Mouse (Mus musculus) thymus, adult 2 months (tissue): ENCODE measurements around the gene Ppp2r5b. TPM values are rescaled to one million over a fixed set of nuclear protein-coding genes. Genes with fewer than 3 reads are reported as not detected.

Experiments
- DNase-seq: peaks from one replicate; pipeline ENCODE4 v3.0.0; 2021
- H3K27ac ChIP-seq: fragments of 200-500 bp; 2 replicates; pipeline ENCODE4 v1.5.1; 2012; ENCODE audit warnings: low read length, control low read depth; ENCODE audit not compliant: control insufficient read depth, insufficient read depth
- H3K27me3 ChIP-seq: fragments of 200-500 bp; 2 replicates; pipeline ENCODE4 v1.6.1; 2012; ENCODE audit warnings: mild to moderate bottlenecking, low read length, moderate library complexity, mixed read lengths; ENCODE audit not compliant: control insufficient read depth, insufficient read depth
- H3K36me3 ChIP-seq: fragments of 200-500 bp; 2 replicates; pipeline ENCODE4 v1.6.1; 2012; ENCODE audit warnings: mild to moderate bottlenecking, low read length, moderate library complexity; ENCODE audit not compliant: control insufficient read depth, insufficient read depth
- H3K4me1 ChIP-seq: fragments of 200-500 bp; replicated peaks from 2 replicates; pipeline ENCODE4 v1.6.1; 2012; ENCODE audit warnings: low read length; ENCODE audit not compliant: control insufficient read depth, insufficient read depth
- H3K4me3 ChIP-seq: fragments of 200-500 bp; 2 replicates; pipeline ENCODE4 v1.5.1; 2012; ENCODE audit warnings: mild to moderate bottlenecking, low read length, control low read depth, moderate library complexity; ENCODE audit not compliant: control insufficient read depth, insufficient read depth
- CTCF ChIP-seq: fragments of 200-500 bp; IDR thresholded peaks from 2 replicates; pipeline ENCODE4 v1.5.1; 2012; ENCODE audit warnings: mild to moderate bottlenecking, control low read depth, low read length, moderate library complexity, borderline replicate concordance; ENCODE audit not compliant: control insufficient read depth, poor library complexity, insufficient read depth; ENCODE audit errors: extremely low read depth
- POLR2A ChIP-seq: fragments of 200-500 bp; IDR thresholded peaks from 2 replicates; pipeline ENCODE4 v1.6.1; 2012; ENCODE audit warnings: mild to moderate bottlenecking, low read length, control low read depth, moderate library complexity; ENCODE audit not compliant: control insufficient read depth, poor library complexity, insufficient read depth; ENCODE audit errors: extremely low read depth
- WGBS: fragments of 180-500 bp; shearing (Covaris S2); methylation state at CpG from one replicate; pipeline ENCODE4 v1.1.7; 2018; 5-methylcytosine and 5-hydroxymethylcytosine counted together
- polyA plus RNA-seq: library from polyadenylated mRNA; depleted of rRNA; stranded (reverse); fragments of >200 nt; gene quantifications from 2 replicates; pipeline ENCODE4 v1.2.3, GENCODE M21; 2012; rRNA removed

The Ppp2r5b gene
- polyA plus RNA-seq, 1 experiment = 56.1 TPM

- Histone ChIP-seq H3K27me3 (no peaks in the 10 kb centered on the region), H3K4me3 (no peak overlapping the region), H3K4me1 (peaks cover 5% of the 10 kb centered on the region), H3K27ac (no peak overlapping the region), H3K36me3 (no peaks in the 10 kb centered on the region)
- 4% methylated on average over 3 of the region's 3 CpGs for WGBS
- TF ChIP-seq POLR2A (no peak), CTCF (no peak)
- DNase-seq = no peak
These were observed 53.1 kb downstream of the Ppp2r5b start for GRCm38 (mm10) chr19:6182534-6182933.

GRCm38 (mm10) chr19:6181629-6182028, 54.0 kb downstream of the Ppp2r5b start:
- no peaks in the 10 kb centered on the region for H3K27me3 ChIP-seq
- no peak overlapping the region for H3K27ac ChIP-seq
- TF ChIP-seq CTCF = no peak
- TF ChIP-seq POLR2A = no peak
- no peaks in the 10 kb centered on the region for H3K36me3 ChIP-seq
- H3K4me1 ChIP-seq = peaks cover 5% of the 10 kb centered on the region
- no peak overlapping the region for H3K4me3 ChIP-seq
- 20% methylated on average over 5 of the region's 5 CpGs for WGBS
- DNase-seq = no peak

GRCm38 (mm10) chr19:6178775-6179174, 56.9 kb downstream of the Ppp2r5b start:
- Histone ChIP-seq H3K4me1 (peaks cover 7% of the 10 kb centered on the region), H3K36me3 (no peaks in the 10 kb centered on the region), H3K27me3 (no peaks in the 10 kb centered on the region), H3K4me3 (no peak overlapping the region), H3K27ac (no peak overlapping the region)
- no peak for DNase-seq
- 92% methylated on average over 6 of the region's 6 CpGs for whole genome bisulfite sequencing
- TF ChIP-seq CTCF (no peak), POLR2A (no peak)

Other genes with a start within 250 kb of the Ppp2r5b start
- gene Slc22a20, start 249.7 kb downstream of the Ppp2r5b start, polyA plus RNA-seq = 0.06 and 0.20 TPM in 2 replicates
- 98.2 and 101 TPM in 2 replicates for gene Capn1, start 220.0 kb downstream of the Ppp2r5b start, polyA plus RNA-seq
- 77.1 and 83.7 TPM in 2 replicates for gene Syvn1, start 189.3 kb downstream of the Ppp2r5b start, polyA plus RNA-seq
- gene Mrpl49, start 178.1 kb downstream of the Ppp2r5b start, polyA plus RNA-seq = 28.8 and 29.4 TPM in 2 replicates
- 2,283 and 2,588 TPM in 2 replicates for gene Fau, start 178.0 kb downstream of the Ppp2r5b start, polyA plus RNA-seq
- 69.6 and 80.8 TPM in 2 replicates for gene Znhit2, start 174.7 kb downstream of the Ppp2r5b start, polyA plus RNA-seq
- gene Tm7sf2, start 167.5 kb downstream of the Ppp2r5b start, polyA plus RNA-seq = 35.8 and 42.0 TPM in 2 replicates
- 145 and 163 TPM in 2 replicates for gene Vps51, start 158.6 kb downstream of the Ppp2r5b start, polyA plus RNA-seq
- gene Tmem262, start 155.8 kb downstream of the Ppp2r5b start, polyA plus RNA-seq = 0.70 and 1.5 TPM in 2 replicates
- gene Gm28374, start 153.6 kb downstream of the Ppp2r5b start, polyA plus RNA-seq = 0.65 and 0.84 TPM in 2 replicates
- gene Zfpl1, start 150.9 kb downstream of the Ppp2r5b start, polyA plus RNA-seq = 145 and 147 TPM in 2 replicates
- gene Cdca5, start 150.9 kb downstream of the Ppp2r5b start, polyA plus RNA-seq = 22.1 and 28.8 TPM in 2 replicates
- 0.57 and 0.66 TPM in 2 replicates for gene AC131692.1, start 141.5 kb downstream of the Ppp2r5b start, polyA plus RNA-seq
- gene Naaladl1, start 130.1 kb downstream of the Ppp2r5b start, polyA plus RNA-seq = 1.8 and 2.1 TPM in 2 replicates
- 71.3 and 90.1 TPM in 2 replicates for gene Sac3d1, start 117.2 kb downstream of the Ppp2r5b start, polyA plus RNA-seq
- 80.9 and 86.2 TPM in 2 replicates for gene Snx15, start 107.6 kb downstream of the Ppp2r5b start, polyA plus RNA-seq
- 3.6 and 4.6 TPM in 2 replicates for gene Batf2, start 94.9 kb downstream of the Ppp2r5b start, polyA plus RNA-seq
- 96.1 and 119 TPM in 2 replicates for gene Arl2, start 94.3 kb downstream of the Ppp2r5b start, polyA plus RNA-seq
- 0.23 and 0.57 TPM in 2 replicates for gene Majin, start 51.5 kb downstream of the Ppp2r5b start, polyA plus RNA-seq
- 5.2 and 8.9 TPM in 2 replicates for gene Gpha2, start 9.5 kb downstream of the Ppp2r5b start, polyA plus RNA-seq
- 82.4 and 90.3 TPM in 2 replicates for gene Atg2a, start 5.8 kb upstream of the Ppp2r5b start, polyA plus RNA-seq
- gene Ehd1, start 40.9 kb upstream of the Ppp2r5b start, polyA plus RNA-seq = 141 and 159 TPM in 2 replicates
- gene Cdc42bpg, start 70.6 kb upstream of the Ppp2r5b start, polyA plus RNA-seq = 12.8 and 12.9 TPM in 2 replicates
- gene Men1, start 99.1 kb upstream of the Ppp2r5b start, polyA plus RNA-seq = 141 and 143 TPM in 2 replicates
- gene Map4k2, start 105.3 kb upstream of the Ppp2r5b start, polyA plus RNA-seq = 1,004 and 1,040 TPM in 2 replicates
- gene Sf1, start 127.8 kb upstream of the Ppp2r5b start, polyA plus RNA-seq = 365 and 553 TPM in 2 replicates
- 6.5 and 41.6 TPM in 2 replicates for gene Pygm, start 148.5 kb upstream of the Ppp2r5b start, polyA plus RNA-seq
- gene Rasgrp2, start 163.5 kb upstream of the Ppp2r5b start, polyA plus RNA-seq = 558 and 561 TPM in 2 replicates
- 1.2 and 1.5 TPM in 2 replicates for gene Nrxn2, start 182.9 kb upstream of the Ppp2r5b start, polyA plus RNA-seq